8 mouse cellular contexts compared by ENCODE assay signal in genomic region chr8:79488861-79489260, GRCm38 (mm10).
A peak's percentile ranks its signal among the peaks of the same experiment; 100 is the strongest.
DNase-seq lines count a peak whose midpoint lies in the region; ATAC-seq and TF ChIP-seq lines count a peak whose summit lies in the region.

No protein-coding gene starts in this region.

- H3K27ac ChIP-seq in CH12.LX (ENCODE audit: insufficient read depth, low read depth): no peak overlapping the region
- H3K27ac ChIP-seq in kidney, postnatal 0 days: no peak overlapping the region
- H3K27ac ChIP-seq in hindbrain, embryonic 10.5 days: no peak overlapping the region

- H3K9ac ChIP-seq in CH12.LX (ENCODE audit: insufficient read depth, low read depth): no peak overlapping the region
- no peak overlapping the region for H3K9ac ChIP-seq in kidney, postnatal 0 days (ENCODE audit: low read depth, low read length)

- H3K4me3 ChIP-seq in CH12.LX (replicated peaks in 1 of 3; ENCODE audit: low read depth in 2 of 3, low read length in 2 of 3, poor library complexity in 1 of 3): no peak overlapping the region
- H3K4me3 ChIP-seq in kidney, postnatal 0 days (replicated peaks; ENCODE audit: low read depth, low read length): no peak overlapping the region
- no peak overlapping the region for H3K4me3 ChIP-seq in hindbrain, embryonic 10.5 days

- TF ChIP-seq EP300 in CH12.LX (IDR thresholded peaks at IDR 0.05; ENCODE audit: low read length): no peak

- no peak overlapping the region for H3K4me2 ChIP-seq in CH12.LX (ENCODE audit: insufficient read depth, low read depth, poor library complexity, severe bottlenecking)
- H3K4me2 ChIP-seq in kidney, postnatal 0 days (ENCODE audit: low read length): no peak overlapping the region

- TF ChIP-seq RAD21 in CH12.LX (IDR thresholded peaks at IDR 0.05; ENCODE audit: low read depth, low read length): peak; percentile 56

- 74% methylated on average over 2 of the region's 2 CpGs for WGBS in kidney, postnatal 0 days
- 70% methylated on average over 2 of the region's 2 CpGs for WGBS in hindbrain, embryonic 10.5 days

- in situ Hi-C loops in CH12.LX (cut with MboI; ENCODE audit: low pct_ligation_motif_present, low pct_unique_long_range_greater_than_20kb, low sequenced_read_pairs): no loop called here

- TF ChIP-seq POLR2A in CH12.LX (IDR thresholded peaks at IDR 0.05; ENCODE audit: low read depth, low read length): no peak

- no peak for ATAC-seq in kidney, postnatal 0 days (replicated peaks; ENCODE audit: low FRiP score, low read depth)
- no peak for ATAC-seq in inflammation-experienced regulatory T-cells, adult 6 months

- H3K27me3 ChIP-seq in CH12.LX (replicated peaks): no peaks in the 10 kb centered on the region
- no peaks in the 10 kb centered on the region for H3K27me3 ChIP-seq in kidney, postnatal 0 days (ENCODE audit: insufficient read depth, low read length)
- H3K27me3 ChIP-seq in hindbrain, embryonic 10.5 days (ENCODE audit: insufficient read depth, poor library complexity, severe bottlenecking): no peaks in the 10 kb centered on the region

- H3K9me3 ChIP-seq in CH12.LX (replicated peaks; ENCODE audit: low read length): no peaks in the 10 kb centered on the region
- H3K9me3 ChIP-seq in kidney, postnatal 0 days (replicated peaks; ENCODE audit: low read length): no peaks in the 10 kb centered on the region
- no peaks in the 10 kb centered on the region for H3K9me3 ChIP-seq in hindbrain, embryonic 10.5 days

- peaks cover 0 to 19% of the 10 kb centered on the region in 2 experiments; a peak in 2 of 4 replicates for H3K4me1 ChIP-seq in CH12.LX (ENCODE audit: control insufficient read depth in 1 of 2, insufficient read depth in 2 of 2)
- H3K4me1 ChIP-seq in kidney, postnatal 0 days (replicated peaks; ENCODE audit: insufficient read depth, low read length): no peaks in the 10 kb centered on the region
- peaks cover 12% of the 10 kb centered on the region for H3K4me1 ChIP-seq in hindbrain, embryonic 10.5 days (replicated peaks)

- dilution Hi-C loops in CH12.LX (cut with MboI; ENCODE audit: extremely low pct_ligation_motif_present, extremely low pct_unique_long_range_greater_than_20kb, low sequenced_read_pairs): no loop called here

- no peaks in the 10 kb centered on the region for H3K79me2 ChIP-seq in CH12.LX (replicated peaks; ENCODE audit: control insufficient read depth, extremely low read depth, insufficient read depth, poor library complexity, severe bottlenecking)

- DNase-seq in adrenal gland, postnatal 14 days: peak; percentile 38
- no peak for DNase-seq in adrenal gland, postnatal 4 days (ENCODE audit: low spot score in 2 of 2)
- DNase-seq in layer of hippocampus, adult 11-12 months (ENCODE audit: low spot score): peak; percentile 25
- DNase-seq in layer of hippocampus, adult 9-11 months: no peak
- peak; percentile 12 for DNase-seq in CH12.LX (ENCODE audit: extremely low read depth)
- DNase-seq in kidney, postnatal 0 days (ENCODE audit: low spot score): no peak
- DNase-seq in hindbrain, embryonic 10.5 days (ENCODE audit: low spot score): no peak

- peak in 1 of 2 experiments; percentile 59; a peak in 2 of 4 replicates for TF ChIP-seq CTCF in CH12.LX (conservative IDR thresholded peaks at IDR 0.05 in 1 of 2, IDR thresholded peaks at IDR 0.05 in 1 of 2; ENCODE audit: low read depth in 2 of 2, low read length in 2 of 2)
- peak; percentile 64 for TF ChIP-seq CTCF in kidney, postnatal 0 days (IDR thresholded peaks at IDR 0.05; ENCODE audit: low read depth)

- no peaks in the 10 kb centered on the region for H3K36me3 ChIP-seq in CH12.LX (replicated peaks in 1 of 2; ENCODE audit: control insufficient read depth in 1 of 2, insufficient read depth in 1 of 2, low read length in 1 of 2)
- no peaks in the 10 kb centered on the region for H3K36me3 ChIP-seq in kidney, postnatal 0 days (ENCODE audit: insufficient read depth, low read length)
- no peaks in the 10 kb centered on the region for H3K36me3 ChIP-seq in hindbrain, embryonic 10.5 days

TF ChIP-seq in CH12.LX, 34 proteins besides CTCF, POLR2A, EP300 and RAD21:
- TF ChIP-seq SMC3 (IDR thresholded peaks at IDR 0.05; ENCODE audit: low read depth, low read length): peak; percentile 40; the same call in 1 of the 2 replicates
- no peak for TF ChIP-seq MEF2A (IDR thresholded peaks at IDR 0.05; ENCODE audit: borderline replicate concordance, low read depth, low read length)

Comparison
In these comparisons a context has a peak if more than half of its experiments do, and no peak if none do; other contexts are left out.
1. DNase-seq: peak in adrenal gland, postnatal 14 days (single experiment), layer of hippocampus, adult 11-12 months (single experiment) and CH12.LX (single experiment); none in adrenal gland, postnatal 4 days (0 of 2), layer of hippocampus, adult 9-11 months (single experiment), kidney, postnatal 0 days (single experiment) and hindbrain, embryonic 10.5 days (single experiment).